Mouse (Mus musculus) bone marrow macrophage, adult 2 months (primary cell): ENCODE results near the gene Slc30a3.

ENCODE experiments used
- CTCF ChIP-seq: IDR thresholded peaks from 2 replicates; pipeline ENCODE4 v1.5.1; 2012; ENCODE audit warnings: low read depth, mild to moderate bottlenecking, low read length, moderate library complexity
- POLR2A ChIP-seq: IDR thresholded peaks from 2 replicates; pipeline ENCODE4 v1.6.1; 2012; ENCODE audit warnings: mild to moderate bottlenecking, low read depth, low read length, borderline replicate concordance

DNA sequence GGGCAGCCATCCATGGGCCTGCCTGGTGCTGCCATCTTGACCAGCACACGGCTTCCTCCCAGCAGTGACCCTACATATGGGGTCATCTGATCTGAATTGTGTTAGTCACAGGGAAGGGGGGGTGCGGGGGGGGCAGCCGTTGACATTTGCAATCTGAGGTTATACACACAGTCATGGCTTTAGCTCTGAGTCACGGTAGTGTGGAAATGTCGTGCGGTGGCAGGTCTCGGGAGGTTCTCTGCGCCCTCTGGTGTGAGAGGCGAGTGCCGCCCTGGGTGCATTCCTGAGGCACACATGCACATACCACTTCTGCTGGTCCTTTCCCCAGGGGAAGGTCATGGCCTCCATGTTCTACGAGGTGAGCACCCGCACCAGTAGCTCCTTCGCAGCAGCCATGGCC lies 31.7 kb downstream of the Slc30a3 start:
- TF ChIP-seq CTCF (no peak), POLR2A (no peak)
